Mouse (Mus musculus): ENCODE measurements around the gene Evc2.

DNA sequence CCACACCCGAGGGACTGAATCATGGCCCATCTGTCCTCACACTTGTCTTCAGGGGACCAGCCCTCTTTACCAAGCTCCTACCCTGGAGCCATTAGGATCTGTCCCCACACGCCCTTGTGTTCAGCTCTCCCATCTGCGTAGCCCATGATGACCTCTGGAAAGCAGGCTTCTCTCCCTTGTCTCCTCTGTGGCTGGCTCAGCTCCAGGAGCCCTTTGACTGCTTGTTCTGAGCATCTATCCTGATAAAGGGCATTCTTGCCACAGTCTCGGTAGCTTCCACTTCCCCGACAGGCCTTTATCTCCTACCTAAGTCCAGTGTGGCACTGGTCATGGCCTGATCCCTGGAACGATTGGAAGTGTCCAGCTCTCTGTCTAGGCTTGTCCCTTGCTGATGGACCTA, 11.6 kb upstream of the Evc2 start:
- no peak for TF ChIP-seq CTCF (IDR thresholded peaks at IDR 0.05; ENCODE audit: control insufficient read depth, insufficient read depth, low read length)
- TF ChIP-seq POLR2A (IDR thresholded peaks at IDR 0.05; ENCODE audit: borderline replicate concordance, control insufficient read depth, low read depth, low read length) = no peak
